Mouse (Mus musculus) frontal cortex, adult (tissue): ENCODE measurements at regions not wholly inside any gene's neighbourhood (a gene's known extent, or its start where the extent isn't known, plus 50 kb on each side); places are given as distances from the start of the nearest gene placed in this dataset.

Source experiments
- ATAC-seq: cut with Nextera tagmentation; 2 replicates; pipeline ENCODE4 v1.9.2; 2017; ENCODE audit warnings: mild to moderate bottlenecking, moderate library complexity, mixed read lengths; ENCODE audit not compliant: low TSS enrichment

DNA sequence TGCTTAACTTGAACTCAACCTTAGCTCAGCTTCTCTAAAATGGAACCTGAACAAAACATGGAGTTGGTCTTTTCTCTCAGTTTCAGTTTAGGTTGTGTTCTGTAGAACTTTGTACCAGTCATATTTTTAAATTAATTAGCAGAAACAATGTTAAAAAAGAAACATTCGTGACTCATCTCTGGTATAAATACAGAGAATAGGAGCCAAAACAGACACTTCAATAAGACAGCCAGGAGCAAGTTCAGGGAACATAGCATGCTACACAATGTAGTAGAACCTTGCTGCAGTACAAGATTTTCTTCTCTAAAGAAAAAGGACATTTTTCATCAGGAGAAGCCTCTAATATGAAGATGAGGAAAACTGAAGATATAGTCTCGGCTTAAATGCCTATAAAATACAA lies 6595.0 kb upstream of the Gm7489 start:
- peak; percentile 91 for ATAC-seq

DNA sequence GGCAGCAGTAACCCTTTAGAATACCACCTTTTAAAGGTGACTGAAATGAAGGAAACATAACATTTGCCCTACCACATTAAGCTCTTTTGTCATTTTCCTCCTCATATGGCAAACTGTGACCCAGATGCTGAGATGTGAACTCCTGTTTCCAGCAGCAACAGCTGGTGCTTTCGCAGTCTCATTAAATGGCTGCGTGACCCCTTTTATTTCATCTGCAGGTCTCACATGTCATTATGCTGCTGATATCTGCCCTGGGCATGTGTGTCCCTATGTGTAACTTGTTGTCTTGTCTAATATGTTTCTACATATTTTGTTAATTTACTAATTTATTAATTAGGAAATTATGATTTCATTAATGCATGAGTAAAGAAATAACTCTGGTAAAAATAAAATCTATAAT lies 6584.9 kb upstream of the Gm7489 start:
- no peak for ATAC-seq

DNA sequence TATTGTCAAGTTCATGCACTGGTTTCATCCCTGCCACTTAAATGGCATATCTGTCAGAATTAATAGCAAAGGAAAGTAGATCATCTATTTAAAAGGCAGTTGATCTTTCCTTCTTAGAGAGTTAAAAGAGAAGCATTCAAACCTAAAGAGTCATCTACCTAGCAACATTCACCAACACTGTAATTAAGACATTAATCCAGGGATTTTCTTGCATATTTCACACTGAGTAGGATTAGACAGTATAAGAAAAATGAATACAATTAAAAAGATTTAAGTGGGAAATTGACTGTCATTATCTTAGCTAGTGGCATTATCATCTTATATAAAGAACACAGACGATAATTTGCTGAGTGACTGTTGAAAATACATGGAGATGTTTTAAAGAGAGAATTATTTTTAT lies 6554.2 kb upstream of the Gm7489 start:
- no peak for ATAC-seq
